Mouse (Mus musculus): ENCODE measurements around the gene Dis3l2.

Dis3l2 gene

GRCm38 (mm10) chr1:86733160-86733821 lies 29.7 kb downstream of the Dis3l2 start:
- no peak for DNase-seq (ENCODE audit: low spot score)

DNA sequence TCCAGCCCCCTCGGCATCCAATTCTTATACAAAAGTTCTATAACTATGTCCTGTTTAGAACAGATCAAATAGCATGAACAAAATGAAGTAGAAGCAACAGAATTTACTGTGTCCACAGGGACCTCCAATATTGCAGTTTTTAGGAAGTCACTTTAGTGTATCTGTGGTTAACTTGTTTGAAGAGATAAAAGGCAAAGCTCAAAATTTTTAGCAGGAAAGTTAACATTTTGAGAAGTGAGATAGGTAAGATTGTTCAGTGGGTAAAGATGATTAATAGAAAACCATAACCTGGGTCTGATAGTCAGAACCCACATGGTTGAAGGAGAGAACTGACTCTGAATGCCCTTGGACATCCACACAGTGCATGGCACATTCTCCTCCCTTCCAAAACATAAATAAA lies 32.8 kb downstream of the Dis3l2 start:
- DNase-seq (ENCODE audit: low spot score), result no peak

GRCm38 (mm10) chr1:86742896-86743295 lies 39.3 kb downstream of the Dis3l2 start:
- no peak for DNase-seq (ENCODE audit: low spot score)

DNA sequence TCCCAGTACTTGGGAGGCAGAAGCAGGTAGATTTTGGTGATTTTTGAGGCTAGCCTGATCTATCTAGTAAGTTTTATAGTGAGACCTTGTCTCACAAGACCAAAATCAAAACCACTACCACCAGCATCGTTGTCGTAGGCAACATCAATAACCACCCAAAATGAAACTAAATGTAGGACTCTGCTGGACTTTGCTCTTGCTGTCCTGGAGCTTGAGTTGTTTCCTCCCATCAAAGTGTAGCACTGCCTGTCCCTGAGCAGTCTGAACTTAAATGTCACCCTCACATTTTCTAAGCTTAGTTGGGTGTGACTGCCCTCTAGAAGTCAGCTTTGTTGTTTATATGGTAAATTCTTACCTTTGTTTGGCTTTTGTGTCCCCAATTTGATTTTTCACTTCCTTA lies 43.4 kb downstream of the Dis3l2 start:
- DNase-seq (ENCODE audit: low spot score), result no peak

DNA sequence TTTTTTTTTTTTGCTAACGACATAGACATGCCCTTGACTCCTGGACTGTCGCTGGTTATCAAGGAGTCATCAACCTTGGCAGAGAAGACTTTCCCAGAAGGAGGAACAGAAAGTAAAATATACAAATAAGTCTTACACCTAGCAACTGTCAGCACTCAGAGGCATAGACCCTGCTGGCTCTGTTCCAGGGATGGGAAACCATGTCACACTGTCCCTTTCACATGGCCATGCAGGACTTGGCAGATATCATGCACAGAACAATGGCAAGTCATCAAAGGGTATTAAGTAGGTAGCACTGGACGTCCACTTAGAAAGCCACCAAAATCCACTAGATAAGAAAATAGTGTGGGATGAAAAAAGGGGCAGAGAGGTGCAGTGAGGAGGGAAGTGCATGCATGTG lies 46.5 kb downstream of the Dis3l2 start:
- no peak for DNase-seq (ENCODE audit: low spot score)

- DNase-seq (ENCODE audit: low spot score), result no peak
These were observed 49.8 kb downstream of the Dis3l2 start for GRCm38 (mm10) chr1:86753416-86753815.

DNA sequence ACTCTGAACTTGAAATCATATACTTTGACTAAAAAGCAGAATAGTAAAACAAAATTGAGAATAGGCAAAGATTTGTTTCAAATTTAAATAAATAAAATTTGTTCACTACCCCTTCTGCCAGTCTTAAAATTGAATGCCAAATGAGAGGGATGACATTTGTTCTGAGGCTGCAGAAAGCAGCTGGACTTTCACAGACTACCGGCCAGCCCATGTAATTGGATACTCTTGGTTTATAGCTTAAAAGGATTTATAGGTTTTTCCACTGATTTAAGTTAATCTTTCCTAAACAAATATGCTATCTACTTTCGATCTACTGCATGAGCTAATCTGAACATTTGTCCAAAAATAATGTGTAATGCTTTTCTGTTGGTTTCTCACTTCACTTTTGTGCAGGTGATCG lies 50.7 kb downstream of the Dis3l2 start:
- DNase-seq (ENCODE audit: low spot score), result no peak

DNA sequence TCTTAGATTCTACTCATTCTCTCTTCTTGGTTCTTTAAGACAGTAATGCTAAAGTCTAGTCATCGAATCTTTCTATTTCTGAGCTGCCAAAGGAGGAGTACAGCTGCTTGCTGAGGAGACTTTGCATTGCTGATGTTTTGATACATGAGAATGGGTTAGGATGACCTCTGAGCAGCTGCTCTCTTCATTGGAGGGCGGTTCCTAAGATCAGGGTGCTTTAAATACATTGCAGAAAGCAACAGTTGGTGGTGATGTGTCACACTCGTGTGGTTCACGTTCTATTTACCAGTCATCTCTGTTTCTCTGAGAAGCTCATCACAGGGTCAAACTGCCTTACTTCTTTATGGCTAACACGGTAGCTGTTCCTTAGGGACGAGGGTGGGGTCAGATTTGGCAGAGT lies 54.5 kb downstream of the Dis3l2 start:
- no peak for DNase-seq (ENCODE audit: low spot score)

DNA sequence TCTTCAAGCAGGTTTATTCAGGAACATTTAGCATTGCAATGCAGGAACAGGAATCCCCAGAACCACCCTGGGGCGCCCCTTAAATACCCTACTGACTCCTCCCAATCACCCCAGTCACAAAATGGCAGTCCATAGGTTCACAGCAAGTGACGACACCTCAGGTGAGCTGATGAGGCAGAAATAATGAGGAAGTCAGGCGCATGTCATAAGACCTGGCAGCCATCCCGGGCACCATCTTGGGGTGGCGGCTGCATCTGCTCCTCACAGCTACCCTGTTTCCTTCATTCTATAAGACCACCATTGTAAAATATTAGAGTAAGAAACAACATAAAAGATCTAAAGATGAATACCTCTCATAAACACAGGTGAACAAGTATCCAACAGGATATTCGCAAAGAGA lies 58.6 kb downstream of the Dis3l2 start:
- no peak for DNase-seq (ENCODE audit: low spot score)

- DNase-seq (ENCODE audit: low spot score), result no peak
These were observed 97.6 kb downstream of the Dis3l2 start for GRCm38 (mm10) chr1:86801241-86801640.

DNA sequence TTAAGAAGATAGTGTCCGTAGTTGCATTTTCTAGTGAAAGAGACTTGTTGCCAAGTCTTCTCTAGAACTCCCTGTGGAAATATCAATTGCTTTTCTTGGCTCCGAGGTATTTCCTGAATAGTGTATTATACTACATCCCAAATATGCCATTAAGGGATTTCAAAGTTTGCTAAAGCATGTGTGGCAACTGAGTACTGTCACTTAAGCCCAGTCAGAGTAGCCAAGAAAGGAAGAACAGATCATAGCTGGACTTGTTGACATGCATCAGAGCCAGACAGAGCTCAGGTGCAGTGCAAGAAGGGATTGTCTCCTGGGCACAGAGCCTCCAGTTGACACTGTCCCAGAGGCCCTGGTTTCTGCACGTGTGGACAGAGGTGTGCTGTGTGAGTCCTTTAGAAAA lies 108.1 kb downstream of the Dis3l2 start:
- no peak for DNase-seq (ENCODE audit: low spot score)

DNA sequence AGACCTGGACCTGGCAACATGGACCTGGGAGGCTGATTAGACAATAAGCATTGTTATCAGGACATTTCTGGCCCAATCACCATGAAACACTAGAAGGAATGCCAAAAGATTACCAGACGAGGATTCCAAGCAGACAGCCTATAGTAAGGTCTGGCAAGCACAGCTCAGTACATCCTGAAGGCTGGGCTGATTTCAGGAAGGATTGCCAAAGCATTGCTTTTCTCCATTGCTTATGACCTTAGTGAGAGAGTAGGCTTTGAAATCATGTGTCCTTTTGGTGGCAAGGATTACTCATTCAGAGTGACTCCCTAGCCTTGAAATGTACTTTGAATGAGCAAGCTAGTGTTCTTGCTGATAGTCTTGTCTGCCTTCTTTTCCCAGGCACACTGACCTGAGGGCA lies 118.7 kb downstream of the Dis3l2 start:
- no peak for DNase-seq (ENCODE audit: low spot score)

GRCm38 (mm10) chr1:86834351-86834987 lies 130.9 kb downstream of the Dis3l2 start:
- DNase-seq (ENCODE audit: low spot score), result no peak

DNA sequence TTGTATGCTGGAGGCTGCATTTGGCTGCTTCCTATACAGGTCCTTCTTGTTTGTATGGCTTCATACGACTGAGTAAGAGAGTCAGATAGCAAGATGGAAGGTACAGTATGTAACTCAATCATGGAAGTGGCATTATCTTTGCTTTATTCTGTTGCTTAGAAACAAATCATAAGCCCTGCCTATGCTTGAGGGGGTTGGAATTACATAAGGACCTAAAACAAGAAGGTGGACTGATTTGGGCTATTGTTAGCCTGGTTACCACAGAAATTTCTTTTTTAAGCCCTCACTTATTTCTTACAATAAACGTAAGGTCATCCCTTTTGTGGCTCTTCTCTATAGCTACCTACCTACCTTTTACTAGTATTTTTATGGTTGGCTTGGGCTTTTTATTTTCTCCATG lies 131.4 kb downstream of the Dis3l2 start:
- no peak for DNase-seq (ENCODE audit: low spot score)

- no peak for DNase-seq (ENCODE audit: low spot score)
These were observed 147.1 kb downstream of the Dis3l2 start for GRCm38 (mm10) chr1:86850754-86851153.

DNA sequence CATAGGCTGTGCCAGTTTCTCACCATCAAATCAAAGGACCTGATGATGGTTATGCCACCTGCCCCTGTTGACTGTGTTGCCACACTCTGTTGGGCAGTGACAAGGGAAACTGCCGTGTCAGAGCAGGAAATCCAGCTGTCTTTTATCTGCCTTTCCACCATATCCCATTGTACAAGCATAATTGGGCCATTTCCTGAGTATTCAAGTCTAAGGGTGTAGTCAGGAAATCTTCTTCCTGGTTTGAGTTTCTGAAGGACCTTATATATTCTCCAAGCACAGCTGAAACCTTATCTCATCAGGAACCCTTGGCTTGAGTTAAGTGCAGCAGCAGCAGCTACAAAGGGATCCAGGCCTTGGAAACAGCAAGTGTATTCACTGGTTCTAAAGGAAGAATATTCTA lies 155.3 kb downstream of the Dis3l2 start:
- DNase-seq (ENCODE audit: low spot score), result no peak

DNA sequence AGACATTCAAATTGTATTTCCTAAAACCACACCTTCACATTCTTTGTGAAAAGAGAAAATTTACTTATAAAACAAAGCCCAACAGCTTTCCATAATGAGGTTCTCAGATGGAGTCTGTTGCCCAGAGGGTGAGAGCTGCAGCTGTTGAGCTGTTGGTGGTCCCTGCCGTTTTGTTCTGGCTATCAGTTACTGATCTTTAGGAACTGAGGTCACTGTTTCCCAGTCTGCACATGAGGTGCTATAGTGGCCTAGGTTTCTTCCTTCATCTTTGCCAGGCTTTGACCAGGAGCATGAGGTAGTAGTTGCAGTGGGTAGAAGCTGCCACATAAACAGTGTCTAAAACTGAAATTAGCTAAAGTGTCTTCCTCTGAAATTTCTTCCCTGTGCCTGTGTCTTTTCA lies 155.8 kb downstream of the Dis3l2 start:
- no peak for DNase-seq (ENCODE audit: low spot score)

DNA sequence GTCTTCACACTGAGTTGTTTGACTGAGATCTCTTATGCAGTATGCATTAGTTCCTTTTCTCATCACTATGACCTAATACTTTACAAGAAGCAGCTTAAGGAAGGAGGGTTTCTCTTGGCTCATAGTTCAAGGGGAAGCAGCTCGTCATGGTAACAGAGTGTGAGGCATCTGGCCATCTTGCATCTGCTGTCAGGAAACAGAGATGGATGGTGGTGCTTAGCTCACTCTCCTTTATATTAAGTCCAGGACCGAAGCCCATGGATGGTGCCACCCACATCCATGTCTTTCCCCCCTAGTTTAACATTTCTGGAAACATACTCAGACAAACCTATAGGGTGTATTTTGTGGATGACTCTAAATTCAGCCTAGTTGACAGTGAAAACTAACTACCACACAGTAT lies 170.1 kb downstream of the Dis3l2 start:
- DNase-seq (ENCODE audit: low spot score), result no peak

- no peak for DNase-seq (ENCODE audit: low spot score)
These were observed 175.1 kb downstream of the Dis3l2 start for GRCm38 (mm10) chr1:86878743-86879142.

GRCm38 (mm10) chr1:86879547-86879946 lies 175.9 kb downstream of the Dis3l2 start:
- DNase-seq (ENCODE audit: low spot score), result no peak

DNA sequence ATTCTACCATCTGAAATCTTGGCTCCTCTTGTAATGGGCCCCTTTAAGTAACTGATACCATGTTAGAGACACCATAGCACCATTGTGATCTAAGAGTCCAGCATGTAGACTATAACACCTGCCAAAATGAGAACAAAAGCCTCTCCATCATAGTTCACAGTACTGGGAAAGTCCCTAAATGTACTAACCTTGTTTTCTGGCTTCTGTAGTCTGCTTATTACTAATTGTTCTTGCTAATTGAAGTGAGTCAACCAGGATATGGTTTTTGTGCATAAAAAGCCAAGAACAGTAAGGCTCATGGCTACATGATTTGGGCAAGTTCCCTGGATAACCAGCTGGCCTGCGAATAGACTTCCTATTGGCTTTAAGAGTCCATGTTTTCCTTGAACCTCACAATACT lies 183.5 kb downstream of the Dis3l2 start:
- DNase-seq (ENCODE audit: low spot score), result no peak

DNA sequence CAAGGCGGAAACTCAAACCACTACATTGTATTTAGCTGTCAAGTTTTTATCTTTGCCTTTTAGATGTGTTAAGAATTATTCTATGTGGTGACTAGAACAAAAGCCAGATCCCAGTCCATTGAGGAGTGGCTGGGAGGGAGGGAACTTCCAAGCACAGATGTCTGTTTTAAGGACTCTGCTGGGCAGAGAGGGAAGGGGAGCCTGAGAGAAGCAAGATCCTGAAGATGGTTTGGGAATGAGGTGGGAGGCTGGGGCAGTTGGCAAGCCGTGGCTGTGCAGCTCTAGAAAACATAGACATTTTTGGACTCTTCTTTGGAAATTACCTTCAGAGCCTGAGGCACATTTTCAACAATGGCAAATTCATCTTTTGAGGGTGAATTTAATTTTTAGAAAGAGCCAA lies 208.9 kb downstream of the Dis3l2 start:
- DNase-seq (ENCODE audit: low spot score), result no peak

GRCm38 (mm10) chr1:86913896-86914295 lies 210.3 kb downstream of the Dis3l2 start:
- DNase-seq (ENCODE audit: low spot score), result no peak

- DNase-seq (ENCODE audit: low spot score), result no peak
These were observed 211.1 kb downstream of the Dis3l2 start for GRCm38 (mm10) chr1:86914697-86915096.
